Mouse (Mus musculus): ENCODE results near the gene Gm44502. TPM values are rescaled to one million over a fixed set of nuclear protein-coding genes. Genes with fewer than 3 reads are reported as not detected.

The Gm44502 gene
- total and polyA plus RNA-seq, 2 experiments from 2014 or later, result 1.6 TPM; not detected in 1

- ATAC-seq, result peak; percentile 25; the same call in 1 of the 2 replicates
- peaks cover 9% of the 10 kb centered on the region for H3K4me1 ChIP-seq (ENCODE audit: insufficient read depth, low read length)
- peak overlapping the region; percentile 75 for H3K4me2 ChIP-seq (ENCODE audit: low read depth, low read length)
- H3K27ac ChIP-seq, result peak overlapping the region; percentile 90
- no peaks in the 10 kb centered on the region for H3K27me3 ChIP-seq (ENCODE audit: insufficient read depth, low read length)
- peaks cover 31% of the 10 kb centered on the region for H3K36me3 ChIP-seq (ENCODE audit: insufficient read depth, low read length)
- peak overlapping the region; percentile 66 for H3K4me3 ChIP-seq (ENCODE audit: low read length)
- peak overlapping the region; percentile 80 for H3K9ac ChIP-seq (replicated peaks; ENCODE audit: low read length)
- DNase-seq (ENCODE audit: low spot score), result no peak
- WGBS, result 20% methylated on average over 4 of the region's 6 CpGs
- H3K9me3 ChIP-seq (ENCODE audit: low read length), result no peaks in the 10 kb centered on the region
- TF ChIP-seq CTCF (IDR thresholded peaks at IDR 0.05; ENCODE audit: low read depth), result no peak
These were observed 25.4 kb upstream of the Gm44502 start for GRCm38 (mm10) chr15:89454857-89455256.

DNA sequence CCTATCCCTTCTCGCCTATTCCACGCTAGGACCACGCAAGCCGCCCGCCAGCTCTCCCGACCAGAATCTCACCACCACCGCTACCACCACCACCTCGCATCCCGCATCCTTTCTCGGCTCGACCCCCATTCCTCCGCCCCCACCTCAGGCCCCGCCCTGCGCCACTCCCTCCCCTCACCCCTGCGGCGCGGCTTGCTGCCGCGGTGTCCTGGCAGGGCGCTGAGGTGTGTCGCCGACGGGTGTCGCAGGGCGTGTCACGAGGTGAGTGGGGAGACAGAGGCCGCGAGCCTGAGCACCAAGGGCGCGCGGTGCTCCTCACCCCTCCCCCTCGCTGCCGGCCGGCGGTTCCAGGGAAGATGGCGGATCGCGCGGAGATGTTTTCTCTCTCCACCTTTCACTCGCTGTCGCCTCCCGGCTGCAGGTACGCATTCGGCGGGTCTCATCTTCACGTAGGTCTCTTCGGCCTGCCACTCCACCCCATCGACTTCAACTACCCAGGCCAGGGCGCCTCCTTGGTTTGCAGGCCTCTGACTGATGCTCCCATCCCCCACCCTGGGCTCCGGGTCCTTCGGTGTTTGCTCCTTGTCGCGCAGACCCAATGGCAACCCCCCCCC lies 24.5 kb upstream of the Gm44502 start, which contains the start of gene Mapk8ip2:
Mapk8ip2 (plus strand) TSS at position 49 of the 614 bp plus-strand sequence.
- DNase-seq (ENCODE audit: low spot score), result peak; percentile 73
- under 1% methylated on average over 52 of the region's 53 CpGs for WGBS
- no peaks in the 10 kb centered on the region for H3K9me3 ChIP-seq (ENCODE audit: low read length)
- peaks cover 23% of the 10 kb centered on the region for H3K36me3 ChIP-seq (ENCODE audit: insufficient read depth, low read length)
- peak within 1 kb of the TSS; percentile 90 for H3K27ac ChIP-seq
- H3K27me3 ChIP-seq (ENCODE audit: insufficient read depth, low read length), result no peaks in the 10 kb centered on the region
- H3K4me3 ChIP-seq (ENCODE audit: low read length), result peak within 1 kb of the TSS; percentile 66
- peak within 1 kb of the TSS; percentile 80 for H3K9ac ChIP-seq (replicated peaks; ENCODE audit: low read length)
- TF ChIP-seq CTCF (IDR thresholded peaks at IDR 0.05; ENCODE audit: low read depth), result no peak
- peak; percentile 80 for ATAC-seq
- H3K4me2 ChIP-seq (ENCODE audit: low read depth, low read length), result peak within 1 kb of the TSS; percentile 75
- peaks cover 9% of the 10 kb centered on the region for H3K4me1 ChIP-seq (ENCODE audit: insufficient read depth, low read length)

DNA sequence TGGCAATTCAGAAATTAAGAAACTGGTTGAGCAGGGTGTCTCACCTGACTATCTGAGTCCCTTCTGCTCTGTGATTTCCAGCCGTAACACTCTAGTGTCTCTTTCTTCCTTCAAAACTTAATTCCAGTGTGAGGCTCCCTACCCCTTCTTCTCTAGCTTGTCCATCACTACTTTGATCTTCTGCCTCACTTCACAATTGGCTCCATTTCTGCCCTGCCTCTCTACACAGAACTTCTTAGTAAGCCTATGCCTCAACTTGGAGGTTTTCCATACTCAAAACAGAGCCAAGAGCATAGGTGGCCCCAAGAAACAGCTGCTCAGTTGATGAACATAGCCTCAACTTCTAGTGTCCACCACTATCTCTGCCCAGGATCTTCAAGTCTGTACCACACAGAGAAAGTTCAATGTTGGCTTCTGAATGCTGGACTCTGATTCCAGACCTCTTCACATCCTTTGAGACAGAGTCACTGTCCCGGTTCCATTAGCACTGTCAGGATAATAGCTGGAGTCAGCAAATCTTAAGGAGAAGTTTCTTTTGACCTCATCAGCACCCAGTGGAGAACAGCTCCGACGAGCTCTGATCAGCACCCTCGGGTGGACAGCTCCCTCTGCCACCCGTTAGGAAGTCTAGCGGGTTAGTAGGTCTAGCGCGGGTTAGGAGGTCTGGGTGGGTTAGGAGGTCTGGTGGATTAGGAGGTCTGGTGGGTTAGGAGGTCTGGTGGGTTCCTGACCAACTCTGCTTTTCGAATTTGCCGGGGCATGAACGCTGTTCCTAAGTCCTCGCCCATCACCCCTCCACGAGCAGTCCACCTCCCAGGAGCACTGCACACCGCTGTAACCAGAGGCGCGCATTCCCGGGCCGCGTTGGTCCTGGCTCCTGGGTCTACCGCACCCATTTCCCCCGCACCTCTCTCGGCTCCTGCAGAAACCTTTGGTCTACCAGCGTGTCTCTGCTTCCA lies 23.7 kb upstream of the Gm44502 start:
- ATAC-seq (peak; percentile 77), DNase-seq (ENCODE audit: low spot score) (peak; percentile 59)
- peaks cover 15% of the 10 kb centered on the region; the same call in 1 of the 2 replicates for H3K36me3 ChIP-seq (ENCODE audit: insufficient read depth, low read length)
- peak overlapping the region; percentile 66 for H3K4me3 ChIP-seq (ENCODE audit: low read length)
- 4% methylated on average over 24 of the region's 24 CpGs for WGBS
- peak overlapping the region; percentile 75 for H3K4me2 ChIP-seq (ENCODE audit: low read depth, low read length)
- no peaks in the 10 kb centered on the region for H3K9me3 ChIP-seq (ENCODE audit: low read length)
- no peaks in the 10 kb centered on the region for H3K27me3 ChIP-seq (ENCODE audit: insufficient read depth, low read length)
- H3K9ac ChIP-seq (replicated peaks; ENCODE audit: low read length), result peak overlapping the region; percentile 80
- peaks cover 9% of the 10 kb centered on the region for H3K4me1 ChIP-seq (ENCODE audit: insufficient read depth, low read length)
- 0 out of 2 replicates have a peak, but pooled peaks have one; percentile 2 for TF ChIP-seq CTCF (IDR thresholded peaks at IDR 0.05; ENCODE audit: low read depth)
- H3K27ac ChIP-seq, result peak overlapping the region; percentile 90

- Histone ChIP-seq H3K4me1 (ENCODE audit: insufficient read depth, low read length) (no peaks in the 10 kb centered on the region), H3K27ac (no peak overlapping the region), H3K9ac (replicated peaks; ENCODE audit: low read length) (no peak overlapping the region), H3K9me3 (ENCODE audit: low read length) (no peaks in the 10 kb centered on the region), H3K36me3 (ENCODE audit: insufficient read depth, low read length) (no peaks in the 10 kb centered on the region), H3K4me3 (ENCODE audit: low read length) (no peak overlapping the region), H3K4me2 (ENCODE audit: low read depth, low read length) (no peak overlapping the region), H3K27me3 (ENCODE audit: insufficient read depth, low read length) (no peaks in the 10 kb centered on the region)
- WGBS, result 42% methylated on average over 8 of the region's 8 CpGs
- TF ChIP-seq CTCF (IDR thresholded peaks at IDR 0.05; ENCODE audit: low read depth), result peak; percentile 58
- DNase-seq (ENCODE audit: low spot score) (peak; percentile 61), ATAC-seq (no peak)
These were observed 13.1 kb upstream of the Gm44502 start for GRCm38 (mm10) chr15:89442486-89443070.

- H3K4me3 ChIP-seq (ENCODE audit: low read length), result no peak overlapping the region
- DNase-seq (ENCODE audit: low spot score) (no peak), ATAC-seq (no peak)
- no peak overlapping the region for H3K27ac ChIP-seq
- H3K9me3 ChIP-seq (ENCODE audit: low read length), result no peaks in the 10 kb centered on the region
- no peak for TF ChIP-seq CTCF (IDR thresholded peaks at IDR 0.05; ENCODE audit: low read depth)
- no peak overlapping the region for H3K4me2 ChIP-seq (ENCODE audit: low read depth, low read length)
- no peak overlapping the region for H3K9ac ChIP-seq (replicated peaks; ENCODE audit: low read length)
- no peaks in the 10 kb centered on the region for H3K27me3 ChIP-seq (ENCODE audit: insufficient read depth, low read length)
- H3K4me1 ChIP-seq (ENCODE audit: insufficient read depth, low read length), result no peaks in the 10 kb centered on the region
- WGBS, result 83% methylated on average over 5 of the region's 5 CpGs
- no peaks in the 10 kb centered on the region for H3K36me3 ChIP-seq (ENCODE audit: insufficient read depth, low read length)
These were observed 6.4 kb upstream of the Gm44502 start for GRCm38 (mm10) chr15:89435878-89436277.

- Histone ChIP-seq H3K9me3 (ENCODE audit: low read length) (no peaks in the 10 kb centered on the region), H3K4me2 (ENCODE audit: low read depth, low read length) (no peak overlapping the region), H3K9ac (replicated peaks; ENCODE audit: low read length) (no peak overlapping the region), H3K4me1 (ENCODE audit: insufficient read depth, low read length) (no peaks in the 10 kb centered on the region), H3K27me3 (ENCODE audit: insufficient read depth, low read length) (no peaks in the 10 kb centered on the region), H3K36me3 (ENCODE audit: insufficient read depth, low read length) (no peaks in the 10 kb centered on the region), H3K4me3 (ENCODE audit: low read length) (no peak overlapping the region), H3K27ac (no peak overlapping the region)
- ATAC-seq (no peak), DNase-seq (ENCODE audit: low spot score) (no peak)
- no peak for TF ChIP-seq CTCF (IDR thresholded peaks at IDR 0.05; ENCODE audit: low read depth)
- 78% methylated on average over 3 of the region's 3 CpGs for WGBS
These were observed 4.6 kb upstream of the Gm44502 start for GRCm38 (mm10) chr15:89434136-89434535.

Measured in hindbrain, postnatal 0 days (tissue).